ENCODE assay signal across 8 mouse cellular contexts in the genomic region with DNA sequence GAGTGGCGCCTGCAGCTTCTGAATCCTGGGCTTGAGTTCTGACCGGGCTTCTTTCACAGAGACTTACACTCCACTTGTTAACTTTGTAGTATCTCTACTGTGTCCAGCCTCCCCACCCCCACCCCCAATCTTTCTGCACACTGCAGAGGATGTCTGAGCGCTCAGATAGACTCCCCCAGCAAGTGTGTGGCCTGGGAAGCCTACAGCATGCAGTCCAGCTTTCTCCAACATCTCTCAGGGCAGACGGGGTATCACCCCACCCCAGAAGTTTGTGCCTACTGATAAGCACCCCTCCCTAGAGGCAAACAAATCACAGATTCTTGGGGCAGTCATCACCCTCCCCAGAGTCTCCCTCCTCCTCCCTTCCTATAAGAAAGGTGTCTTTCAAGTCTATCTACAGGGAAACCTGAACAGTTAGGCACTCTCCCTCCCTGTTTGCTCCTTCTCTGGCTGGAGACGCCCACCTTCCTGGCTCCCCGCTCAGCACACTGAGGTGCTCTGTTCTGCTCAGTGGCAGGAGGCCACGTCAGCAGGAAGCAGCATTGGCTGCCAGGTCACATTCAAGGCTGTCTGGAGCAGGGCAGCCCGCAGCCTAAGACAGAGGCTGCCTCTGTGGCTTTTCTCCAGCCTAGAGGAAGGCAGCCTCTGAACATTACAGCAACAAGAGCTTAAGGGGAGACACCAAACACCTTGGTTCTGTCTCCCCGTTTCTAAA.
DNase-seq lines count a peak whose midpoint lies in the region; ATAC-seq and TF ChIP-seq lines count a peak whose summit lies in the region.

No protein-coding gene starts in this region.

- WGBS in intestine, embryonic 14.5 days = 34% methylated on average over 9 of the region's 9 CpGs
- WGBS in limb, embryonic 14.5 days = 37% methylated on average over 9 of the region's 9 CpGs
- WGBS in midbrain, embryonic 16.5 days = 64% methylated on average over 9 of the region's 9 CpGs

- no peaks in the 10 kb centered on the region for H3K27me3 ChIP-seq in intestine, embryonic 14.5 days (replicated peaks; ENCODE audit: control insufficient read depth, insufficient read depth, low read length)
- no peaks in the 10 kb centered on the region for H3K27me3 ChIP-seq in limb, embryonic 14.5 days (ENCODE audit: control insufficient read depth, insufficient read depth, low read length)
- no peaks in the 10 kb centered on the region for H3K27me3 ChIP-seq in midbrain, embryonic 16.5 days (ENCODE audit: control insufficient read depth, insufficient read depth, low read depth, low read length)

- H3K4me3 ChIP-seq in intestine, embryonic 14.5 days (ENCODE audit: low read depth, low read length) = no peak overlapping the region
- no peak overlapping the region for H3K4me3 ChIP-seq in limb, embryonic 14.5 days (replicated peaks; ENCODE audit: low read length)
- no peak overlapping the region for H3K4me3 ChIP-seq in midbrain, embryonic 16.5 days (ENCODE audit: low read depth, low read length)

- peak; percentile 36 for DNase-seq in embryo, embryonic 10 days (ENCODE audit: low spot score)
- no peak for DNase-seq in embryo, embryonic 9.5 days (ENCODE audit: extremely low spot score)
- DNase-seq in brain, embryonic 14.5 days (ENCODE audit: low read depth) = peak; percentile 79
- no peak for DNase-seq in intestine, embryonic 14.5 days (ENCODE audit: low spot score)
- peak; percentile 66 for DNase-seq in limb, embryonic 14.5 days (ENCODE audit: low spot score)
- DNase-seq in spleen, postnatal 36 days (ENCODE audit: low spot score in 2 of 2) = no peak

- peaks cover 11% of the 10 kb centered on the region for H3K4me1 ChIP-seq in intestine, embryonic 14.5 days (replicated peaks; ENCODE audit: control insufficient read depth, insufficient read depth, low read length)
- peaks cover 51% of the 10 kb centered on the region for H3K4me1 ChIP-seq in limb, embryonic 14.5 days (ENCODE audit: control insufficient read depth, insufficient read depth, low read length)
- H3K4me1 ChIP-seq in midbrain, embryonic 16.5 days (ENCODE audit: control insufficient read depth, insufficient read depth, low read length) = peaks cover 5% of the 10 kb centered on the region; the same call in 1 of the 2 replicates

- H3K36me3 ChIP-seq in intestine, embryonic 14.5 days (ENCODE audit: control insufficient read depth, insufficient read depth, low read length) = no peaks in the 10 kb centered on the region
- no peaks in the 10 kb centered on the region for H3K36me3 ChIP-seq in limb, embryonic 14.5 days (ENCODE audit: control insufficient read depth, insufficient read depth, low read length)
- no peaks in the 10 kb centered on the region for H3K36me3 ChIP-seq in midbrain, embryonic 16.5 days (ENCODE audit: control insufficient read depth, insufficient read depth, low read length)

- no peaks in the 10 kb centered on the region for H3K9me3 ChIP-seq in intestine, embryonic 14.5 days (ENCODE audit: control insufficient read depth, low read length)
- H3K9me3 ChIP-seq in limb, embryonic 14.5 days (ENCODE audit: control insufficient read depth, low read length) = no peaks in the 10 kb centered on the region
- H3K9me3 ChIP-seq in midbrain, embryonic 16.5 days (replicated peaks; ENCODE audit: control insufficient read depth, low read length, poor library complexity, severe bottlenecking) = no peaks in the 10 kb centered on the region

- peak overlapping the region; percentile 38 for H3K27ac ChIP-seq in intestine, embryonic 14.5 days (ENCODE audit: low read depth)
- peak overlapping the region; percentile 93 for H3K27ac ChIP-seq in limb, embryonic 14.5 days (replicated peaks; ENCODE audit: low read depth, low read length)
- H3K27ac ChIP-seq in midbrain, embryonic 16.5 days (ENCODE audit: low read length) = peak overlapping the region; percentile 6; the same call in 1 of the 2 replicates

- no peak for TF ChIP-seq CTCF in brain, embryonic 14.5 days (IDR thresholded peaks at IDR 0.05; ENCODE audit: borderline replicate concordance, extremely low read depth, insufficient read depth, insufficient read length)

- H3K9ac ChIP-seq in intestine, embryonic 14.5 days (ENCODE audit: low read length) = no peak overlapping the region
- 0 out of 2 replicates have a peak overlapping the region, but pooled peaks have one; percentile 17 for H3K9ac ChIP-seq in limb, embryonic 14.5 days (ENCODE audit: low read depth, low read length, severe bottlenecking)
- no peak overlapping the region for H3K9ac ChIP-seq in midbrain, embryonic 16.5 days (ENCODE audit: low read depth, low read length)

- no peak for TF ChIP-seq POLR2A in brain, embryonic 14.5 days (IDR thresholded peaks at IDR 0.05; ENCODE audit: borderline replicate concordance, extremely low read depth, insufficient read depth, insufficient read length, poor library complexity, severe bottlenecking)
- TF ChIP-seq POLR2A in limb, embryonic 14.5 days (IDR thresholded peaks at IDR 0.05; ENCODE audit: borderline replicate concordance, extremely low read depth, insufficient read depth, insufficient read length) = no peak

- H3K4me2 ChIP-seq in intestine, embryonic 14.5 days (ENCODE audit: low read length) = no peak overlapping the region
- H3K4me2 ChIP-seq in limb, embryonic 14.5 days (replicated peaks; ENCODE audit: low read depth, low read length, severe bottlenecking) = peak overlapping the region; percentile 13
- no peak overlapping the region for H3K4me2 ChIP-seq in midbrain, embryonic 16.5 days (ENCODE audit: low read length)

- peak; percentile 52; the same call in 1 of the 2 replicates for ATAC-seq in granulocyte monocyte progenitor cell, adult 5-6 weeks (replicated peaks; ENCODE audit: poor library complexity, severe bottlenecking)
- ATAC-seq in intestine, embryonic 14.5 days (replicated peaks; ENCODE audit: low FRiP score, low TSS enrichment, low read depth) = peak; percentile 87
- peak; percentile 91 for ATAC-seq in limb, embryonic 14.5 days (ENCODE audit: low FRiP score, low read depth)
- ATAC-seq in midbrain, embryonic 16.5 days = peak; percentile 81

Comparison
In these comparisons a context has a peak if more than half of its experiments do, and no peak if none do; other contexts are left out.
1. DNase-seq: peak in embryo, embryonic 10 days (single experiment), brain, embryonic 14.5 days (single experiment) and limb, embryonic 14.5 days (single experiment); none in embryo, embryonic 9.5 days (single experiment), intestine, embryonic 14.5 days (single experiment) and spleen, postnatal 36 days (0 of 2).
2. H3K27ac ChIP-seq: peak in every context shown above with its lines; median percentile 93 in limb, embryonic 14.5 days; 38 in intestine, embryonic 14.5 days; 6 in midbrain, embryonic 16.5 days.
3. Peak in every context shown above with its lines, with median percentiles within 50 percentile points of each other: ATAC-seq.